Mouse (Mus musculus): ENCODE measurements around the gene Ndrg4.
A peak's percentile ranks its signal among the peaks of the same experiment; 100 is the strongest.

Gene Ndrg4

GRCm38 (mm10) chr8:95688073-95688672, 11.4 kb downstream of the Ndrg4 start:
- DNase-seq, result peak in 1 of 2 experiments; percentile 34

DNA sequence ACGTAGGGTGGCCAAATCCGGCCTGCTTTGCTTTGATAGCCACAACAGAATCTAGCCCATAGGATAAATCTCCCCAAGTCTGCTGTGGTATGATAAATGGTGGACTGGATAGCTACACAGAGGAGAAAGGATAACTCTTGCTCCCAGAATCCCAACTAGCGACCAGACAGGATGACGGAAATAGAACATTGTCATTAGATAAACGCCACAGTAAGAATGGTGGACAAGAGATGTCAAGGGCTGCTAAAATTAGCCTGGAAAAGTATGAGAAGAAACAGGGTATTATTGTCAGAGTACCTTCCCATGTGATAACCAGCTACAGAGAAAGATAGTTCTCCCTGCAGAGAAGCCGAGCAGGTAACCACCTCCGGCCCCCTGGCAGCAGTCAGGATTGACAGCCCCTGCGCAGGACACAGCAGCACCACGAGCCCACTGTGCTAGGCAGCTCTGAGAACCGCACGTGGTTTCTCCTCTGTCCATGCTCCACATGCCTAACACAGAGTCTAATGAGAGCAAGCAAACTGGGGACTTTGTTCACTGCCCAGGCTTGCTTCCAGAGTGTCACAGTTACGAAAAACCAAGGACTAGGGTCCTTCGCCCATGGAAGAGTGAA, 14.3 kb downstream of the Ndrg4 start:
- DNase-seq, result peak in 1 of 2 experiments; percentile 31

GRCm38 (mm10) chr8:95694631-95695030, 17.9 kb downstream of the Ndrg4 start:
- DNase-seq, result no peak

DNA sequence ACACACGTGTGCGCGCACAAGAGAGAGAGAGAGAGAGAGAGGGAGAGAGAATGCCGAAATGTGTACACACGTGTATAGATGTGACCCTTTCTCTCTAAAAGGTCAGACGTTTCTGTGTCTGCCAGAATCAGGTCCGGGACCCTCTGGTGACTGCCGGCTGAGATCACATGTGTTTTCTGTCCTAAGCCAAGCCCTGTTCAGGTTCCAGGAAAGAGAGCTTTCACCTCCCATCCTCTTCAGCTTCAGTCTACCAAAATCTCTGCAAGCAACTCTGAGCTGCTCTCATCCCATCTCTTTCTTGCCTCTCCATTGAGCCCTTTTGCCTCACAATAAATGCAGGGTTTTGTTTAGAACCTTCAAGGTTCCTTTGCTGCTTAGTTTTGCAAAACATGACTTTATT, 19.9 kb downstream of the Ndrg4 start:
- no peak for DNase-seq

DNA sequence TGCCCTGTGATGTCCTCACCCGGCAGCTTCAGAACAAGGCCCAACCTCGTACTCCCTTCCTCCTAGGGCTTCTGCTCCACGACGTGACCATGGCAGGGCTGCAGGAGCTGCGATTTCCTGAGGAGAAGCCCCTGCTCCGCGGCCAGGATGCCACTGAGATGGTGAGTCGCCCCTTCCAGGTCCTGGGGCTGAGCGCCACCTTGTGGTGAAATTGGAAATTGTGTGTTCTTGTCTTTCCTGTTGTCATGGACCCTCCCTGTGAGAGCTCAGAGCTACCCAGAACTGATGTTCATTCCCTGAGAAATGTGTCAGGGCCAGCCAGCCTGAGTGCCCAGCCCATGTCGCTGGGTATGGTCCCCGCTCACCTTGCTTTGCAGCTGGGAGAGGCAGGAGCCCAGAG, 20.3 kb downstream of the Ndrg4 start:
- peak; percentile 56 to 89 for DNase-seq

DNA sequence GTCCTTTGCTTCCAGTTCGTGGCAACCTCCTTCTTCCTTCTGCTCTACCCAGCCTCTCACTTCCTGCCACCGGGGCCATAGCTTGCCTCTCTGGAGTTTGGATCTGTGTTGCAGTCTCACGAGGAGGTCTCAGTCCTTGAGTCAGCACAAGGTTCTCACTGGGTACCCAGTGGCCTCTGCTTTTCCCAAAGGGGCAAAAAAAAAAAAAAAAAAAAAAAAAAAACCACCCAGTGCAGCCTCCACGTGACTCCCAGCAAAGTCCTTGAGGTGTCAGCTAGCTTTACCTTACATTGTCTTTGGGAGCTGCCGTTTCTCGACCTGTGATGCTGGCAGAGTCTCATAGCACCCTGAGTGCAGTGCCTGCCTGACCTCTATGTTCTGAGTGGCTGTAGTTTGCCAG, 21.4 kb downstream of the Ndrg4 start:
- no peak for DNase-seq

DNA sequence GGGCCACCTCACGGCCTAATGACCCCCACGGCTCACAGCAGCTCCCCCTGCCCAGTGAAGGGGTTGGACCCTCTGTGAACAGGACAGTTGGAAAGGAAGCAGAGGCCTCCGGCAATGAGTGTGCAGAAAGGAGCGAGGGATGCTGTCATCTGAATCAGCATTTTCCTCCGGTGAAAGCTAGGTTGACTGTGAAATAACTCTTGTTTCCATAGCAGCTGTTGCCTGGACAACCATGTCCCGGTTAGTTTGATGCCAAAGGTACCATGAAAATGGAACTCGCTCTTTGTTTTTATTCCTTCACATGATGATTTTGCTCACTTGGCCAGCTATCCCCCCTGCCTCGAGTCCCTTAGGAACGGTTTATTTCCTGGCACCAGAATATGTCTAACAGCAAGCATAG, 23.5 kb downstream of the Ndrg4 start:
- DNase-seq, result no peak

- DNase-seq, result no peak
Observed at GRCm38 (mm10) chr8:95701809-95702208, 25.0 kb downstream of the Ndrg4 start.

DNA sequence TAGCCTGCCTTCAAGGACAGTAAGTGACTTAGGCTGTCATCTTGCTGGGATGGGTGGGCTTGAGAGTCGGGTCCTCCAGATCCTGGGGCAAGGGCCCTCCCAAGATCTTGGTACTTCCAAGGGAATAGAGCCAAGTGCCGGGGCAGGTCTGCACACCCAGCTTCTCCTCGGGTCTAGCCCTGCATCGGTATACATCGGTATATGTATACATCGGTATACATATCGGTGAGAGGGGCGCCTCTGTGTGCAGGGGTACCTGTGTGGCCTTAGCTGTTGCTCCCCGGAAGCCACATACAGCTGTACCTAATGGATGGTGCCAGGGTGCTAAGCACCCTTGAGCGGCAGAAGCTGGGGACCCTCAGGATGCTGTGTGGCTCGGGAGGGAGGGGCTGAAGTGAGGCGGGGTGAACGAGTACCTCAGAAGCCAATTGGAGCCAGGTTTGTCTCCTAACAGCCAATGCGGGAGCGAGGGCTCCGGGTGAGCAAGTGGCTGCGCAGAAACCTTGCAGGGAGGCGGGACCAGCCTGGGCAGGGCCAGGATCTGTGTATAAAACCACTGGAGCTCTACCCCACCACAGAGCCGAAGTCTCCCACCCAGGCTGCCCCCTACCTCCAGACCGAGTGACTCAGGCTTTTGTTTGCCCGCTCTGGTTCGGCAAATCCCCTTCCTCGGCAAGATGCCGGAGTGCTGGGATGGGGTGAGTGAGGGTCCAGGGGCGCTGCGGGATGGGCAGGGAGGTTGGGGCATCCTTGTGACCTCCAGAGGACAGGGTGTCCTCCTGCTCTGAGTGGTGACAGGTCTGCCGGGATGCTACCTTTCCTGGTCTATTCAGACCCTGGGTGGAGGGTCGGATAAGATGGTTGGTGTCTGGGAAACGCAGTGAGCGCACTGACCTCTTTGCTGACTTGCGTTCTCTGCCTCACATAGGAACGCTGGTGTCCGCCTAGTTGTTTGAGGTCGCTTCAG, 26.0 kb downstream of the Ndrg4 start:
- peak; percentile 73 to 77 for DNase-seq

- DNase-seq, result peak in 1 of 2 experiments; percentile 36
Observed at GRCm38 (mm10) chr8:95703461-95704260, 26.9 kb downstream of the Ndrg4 start.

GRCm38 (mm10) chr8:95704538-95704937, 27.8 kb downstream of the Ndrg4 start:
- no peak for DNase-seq

- peak; percentile 58 to 72 for DNase-seq
Observed at GRCm38 (mm10) chr8:95709579-95709978, 32.8 kb downstream of the Ndrg4 start.

GRCm38 (mm10) chr8:95711029-95711428, 34.2 kb downstream of the Ndrg4 start:
- DNase-seq, result no peak

- DNase-seq, result no peak
Observed at GRCm38 (mm10) chr8:95712395-95712794, 35.6 kb downstream of the Ndrg4 start.

DNA sequence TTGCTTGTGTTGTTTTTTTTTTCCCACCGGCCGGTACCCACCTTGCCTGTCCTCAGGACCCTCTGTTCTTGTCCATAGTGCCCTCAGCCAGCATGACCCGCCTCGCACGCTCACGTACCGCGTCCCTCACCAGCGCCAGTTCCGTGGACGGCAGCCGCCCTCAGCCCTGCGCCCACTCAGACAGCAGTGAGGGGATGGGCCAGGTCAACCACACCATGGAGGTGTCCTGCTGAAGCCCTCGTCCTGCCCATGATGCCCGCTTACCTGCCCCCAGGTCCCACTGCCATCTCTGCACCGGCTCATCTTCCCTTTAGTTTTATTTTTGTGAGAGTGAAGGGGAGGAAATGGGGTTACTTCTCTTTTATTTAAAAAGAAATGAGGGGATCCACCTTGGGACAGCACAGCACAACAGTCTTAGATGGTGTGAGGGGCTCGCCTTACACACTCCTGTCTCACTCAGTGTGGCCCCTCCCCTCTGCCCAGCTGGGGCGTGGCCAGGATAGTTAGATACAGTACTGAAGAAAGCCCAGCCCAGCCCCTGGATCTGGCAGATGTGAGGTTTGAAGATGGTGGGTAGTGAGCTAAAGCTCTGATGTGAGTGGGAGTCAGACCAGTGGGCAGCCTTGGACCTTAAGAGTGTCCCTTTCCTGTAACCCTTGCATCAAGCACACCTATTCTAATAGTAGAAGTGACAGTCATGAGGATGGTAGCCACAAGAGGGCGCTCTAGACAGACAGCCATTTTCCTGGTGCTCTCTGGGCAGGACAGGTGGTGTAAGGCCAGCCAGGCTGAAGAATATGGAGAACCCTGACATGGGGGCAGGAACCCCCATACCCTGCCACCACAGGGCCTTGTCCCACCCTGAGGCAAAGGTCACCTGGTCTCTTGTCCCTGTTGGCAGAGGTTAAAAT, 36.6 kb downstream of the Ndrg4 start:
- DNase-seq, result peak; percentile 72 to 88

GRCm38 (mm10) chr8:95714367-95714766, 37.6 kb downstream of the Ndrg4 start:
- no peak for DNase-seq

- no peak for DNase-seq
Observed at GRCm38 (mm10) chr8:95714837-95715413, 38.1 kb downstream of the Ndrg4 start.

DNA sequence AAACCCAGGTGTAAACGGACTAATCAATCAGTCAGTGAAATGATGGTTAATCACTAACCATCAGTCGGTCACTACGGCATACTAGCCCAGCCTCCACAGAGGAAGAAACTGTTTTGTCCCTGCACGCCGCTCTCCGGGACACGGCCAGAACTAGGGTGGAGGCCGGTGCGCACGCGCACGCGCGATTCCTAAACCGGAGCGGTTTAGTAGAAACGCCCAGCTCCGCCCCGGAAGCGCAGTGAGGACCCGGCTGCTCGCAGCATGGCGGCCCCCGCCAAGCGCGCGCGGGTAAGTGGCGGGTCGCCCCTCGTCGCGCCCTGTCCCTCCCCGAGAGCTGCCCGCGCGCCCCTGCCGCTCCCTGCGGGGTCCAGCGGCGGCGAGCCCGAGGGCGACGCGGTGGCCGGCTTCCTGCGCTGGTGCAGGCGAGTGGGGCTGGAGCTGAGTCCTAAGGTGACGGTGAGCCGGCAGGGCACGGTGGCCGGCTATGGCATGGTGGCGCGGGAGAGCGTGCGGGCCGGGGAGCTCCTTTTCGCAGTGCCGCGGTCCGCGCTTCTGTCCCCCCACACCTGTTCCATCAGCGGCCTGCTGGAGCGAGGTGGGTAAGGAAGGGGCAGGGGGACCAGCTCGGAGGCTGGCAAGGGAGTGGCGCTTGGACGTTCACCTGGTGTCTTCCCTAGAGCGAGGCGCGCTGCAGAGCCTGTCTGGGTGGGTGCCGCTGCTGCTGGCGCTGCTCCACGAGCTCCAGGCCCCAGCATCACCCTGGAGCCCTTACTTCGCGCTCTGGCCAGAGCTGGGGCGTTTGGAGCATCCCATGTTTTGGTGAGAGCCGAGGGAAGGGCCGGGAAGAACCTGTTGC, 39.1 kb downstream of the Ndrg4 start, which contains the start of gene Setd6:
Setd6 (plus strand) TSS at position 206 of the 856 bp plus-strand sequence.
- DNase-seq, result peak; percentile 91 to 94

- DNase-seq, result no peak
Observed at GRCm38 (mm10) chr8:95716546-95717335, 40.0 kb downstream of the Ndrg4 start.
